Mouse (Mus musculus) ES-Bruce4 (cell line): ENCODE measurements at regions not wholly inside any gene's neighbourhood (a gene's known extent, or its start where the extent isn't known, plus 50 kb on each side); places are given as distances from the start of the nearest gene placed in this dataset.

Experiments
- H3K27ac ChIP-seq: 2 replicates; pipeline ENCODE4 v1.5.1; 2012; ENCODE audit warnings: low read length, inconsistent platforms; ENCODE audit not compliant: insufficient read depth
- H3K27me3 ChIP-seq: 2 replicates; pipeline ENCODE4 v1.6.1; 2012; ENCODE audit warnings: mild to moderate bottlenecking, low read length, inconsistent platforms; ENCODE audit not compliant: control insufficient read depth, poor library complexity, insufficient read depth, severe bottlenecking
- H3K36me3 ChIP-seq: 2 replicates; pipeline ENCODE4 v1.6.1; 2012; ENCODE audit warnings: inconsistent platforms, mild to moderate bottlenecking, low read length, moderate library complexity; ENCODE audit not compliant: control insufficient read depth, poor library complexity, insufficient read depth, severe bottlenecking
- H3K4me1 ChIP-seq: one replicate; pipeline ENCODE4 v1.8.1; 2011; ENCODE audit warnings: low read length; ENCODE audit not compliant: control insufficient read depth, insufficient read depth
- H3K4me3 ChIP-seq: 2 replicates; pipeline ENCODE4 v1.5.1; 2011; ENCODE audit warnings: low read depth, mild to moderate bottlenecking, low read length
- H3K9ac ChIP-seq: 2 replicates; pipeline ENCODE4 v1.6.1; 2012; ENCODE audit warnings: low read depth, mild to moderate bottlenecking, inconsistent platforms; ENCODE audit not compliant: poor library complexity, severe bottlenecking
- H3K9me3 ChIP-seq: replicated peaks from 2 replicates; pipeline ENCODE4 v1.6.1; 2012; ENCODE audit warnings: mild to moderate bottlenecking, low read length, inconsistent platforms; ENCODE audit not compliant: control insufficient read depth, poor library complexity, insufficient read depth, severe bottlenecking
- CTCF ChIP-seq: IDR thresholded peaks from one replicate; pipeline ENCODE4 v1.8.1; 2011; ENCODE audit warnings: low read depth, low read length
- EP300 ChIP-seq: IDR thresholded peaks from 2 replicates; pipeline ENCODE4 v1.6.1; 2011; ENCODE audit warnings: low read depth, low read length; ENCODE audit not compliant: insufficient read depth
- POLR2A ChIP-seq: IDR thresholded peaks from one replicate; pipeline ENCODE4 v1.8.1; 2011; ENCODE audit warnings: low read length; ENCODE audit not compliant: insufficient read depth

DNA sequence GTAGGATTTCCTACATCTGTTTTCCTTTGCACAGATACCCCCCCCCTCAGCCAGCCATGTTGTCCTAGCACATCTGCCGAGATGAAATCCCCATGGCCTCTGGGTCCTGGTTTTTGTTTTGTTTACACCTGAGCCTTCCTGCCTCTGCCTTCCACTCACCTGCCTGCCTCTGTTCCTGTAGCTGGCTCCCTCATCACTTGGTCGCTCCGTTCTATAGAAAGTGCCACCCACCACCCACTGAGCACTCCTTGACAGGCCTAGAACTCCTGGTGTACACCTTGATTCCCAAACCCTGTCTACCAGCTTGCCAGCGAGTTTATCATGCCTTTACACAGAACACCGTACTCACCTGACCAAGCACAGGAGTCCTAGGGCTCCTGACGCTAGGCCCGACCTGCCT, 72.6 kb upstream of the Armc2 start:
- Histone ChIP-seq H3K4me1 (no peaks in the 10 kb centered on the region), H3K27ac (no peak overlapping the region), H3K36me3 (no peaks in the 10 kb centered on the region), H3K4me3 (no peak overlapping the region), H3K9ac (no peak overlapping the region), H3K27me3 (no peaks in the 10 kb centered on the region), H3K9me3 (no peaks in the 10 kb centered on the region)
- TF ChIP-seq POLR2A (no peak), EP300 (no peak), CTCF (no peak)

DNA sequence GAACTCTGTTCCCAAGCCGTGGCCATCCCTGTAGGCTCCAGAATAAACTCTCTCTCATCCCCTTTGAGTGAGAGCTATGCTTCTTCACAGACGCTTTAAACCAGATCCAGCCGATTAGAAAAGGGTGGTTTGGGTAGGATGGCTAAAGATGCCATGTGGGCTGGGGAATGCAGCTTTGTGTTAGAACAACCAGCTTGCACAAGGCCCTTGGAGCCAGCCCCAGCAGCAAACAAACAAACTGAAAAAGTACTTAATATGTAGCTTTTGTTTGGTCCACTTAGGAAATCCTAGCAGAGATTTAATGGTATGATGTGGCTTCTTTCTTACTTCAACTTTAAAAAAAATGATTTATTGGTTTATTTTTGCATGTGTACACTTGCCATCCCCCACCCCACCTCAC, 71.9 kb upstream of the Armc2 start:
- H3K4me3 ChIP-seq, result no peak overlapping the region
- no peaks in the 10 kb centered on the region for H3K4me1 ChIP-seq
- TF ChIP-seq CTCF (no peak), EP300 (no peak), POLR2A (no peak)
- H3K36me3 ChIP-seq, result no peaks in the 10 kb centered on the region
- H3K27ac ChIP-seq, result no peak overlapping the region
- H3K9ac ChIP-seq, result no peak overlapping the region
- no peaks in the 10 kb centered on the region for H3K9me3 ChIP-seq
- H3K27me3 ChIP-seq, result no peaks in the 10 kb centered on the region

DNA sequence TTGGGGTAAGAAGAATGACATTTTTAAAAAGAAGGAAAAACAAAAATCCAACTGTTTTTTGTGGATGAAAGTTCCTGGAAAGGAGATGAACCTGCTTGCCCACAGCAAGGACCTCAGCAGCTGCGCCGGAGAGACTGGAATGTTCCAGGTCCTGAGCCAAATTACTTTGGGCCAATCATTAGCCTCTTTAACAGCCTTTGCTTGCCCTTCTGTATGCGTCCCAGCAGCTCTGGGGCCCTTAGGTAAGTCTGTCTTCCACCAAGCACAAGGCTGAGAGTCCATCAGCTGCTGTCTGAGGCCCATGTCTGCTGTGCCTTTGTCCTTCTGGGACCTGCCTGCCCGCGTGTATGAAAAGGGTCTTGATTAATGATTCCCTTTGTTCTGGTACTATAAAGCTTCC, 71.4 kb upstream of the Armc2 start:
- Histone ChIP-seq H3K27ac (no peak overlapping the region), H3K9ac (no peak overlapping the region), H3K4me3 (no peak overlapping the region), H3K27me3 (no peaks in the 10 kb centered on the region), H3K36me3 (no peaks in the 10 kb centered on the region), H3K9me3 (no peaks in the 10 kb centered on the region), H3K4me1 (no peaks in the 10 kb centered on the region)
- TF ChIP-seq EP300 (no peak), CTCF (no peak), POLR2A (no peak)

DNA sequence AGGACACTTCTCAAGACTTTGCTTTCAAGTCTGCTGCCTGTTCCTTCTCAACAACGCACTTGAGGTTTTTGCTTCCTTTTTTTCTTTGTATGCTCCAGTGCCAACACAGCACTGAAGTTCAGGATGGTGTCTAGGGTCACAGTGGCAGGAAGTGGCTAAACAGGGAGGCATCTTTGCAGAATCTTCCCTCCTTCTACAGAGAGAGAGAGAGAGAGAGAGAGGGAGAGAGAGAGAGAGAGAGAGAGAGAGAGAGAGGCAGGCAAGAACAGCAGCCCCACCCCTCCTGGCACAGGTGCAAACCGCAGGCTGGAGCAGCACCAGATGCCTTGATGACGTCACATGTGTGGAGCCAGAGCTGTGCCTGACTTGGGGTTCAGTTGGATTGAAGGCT, 71.0 kb upstream of the Armc2 start:
- H3K36me3 ChIP-seq, result no peaks in the 10 kb centered on the region
- no peak overlapping the region for H3K4me3 ChIP-seq
- H3K27ac ChIP-seq, result no peak overlapping the region
- no peaks in the 10 kb centered on the region for H3K4me1 ChIP-seq
- H3K9ac ChIP-seq, result no peak overlapping the region
- no peaks in the 10 kb centered on the region for H3K9me3 ChIP-seq
- TF ChIP-seq CTCF (no peak), POLR2A (no peak), EP300 (no peak)
- H3K27me3 ChIP-seq, result no peaks in the 10 kb centered on the region

DNA sequence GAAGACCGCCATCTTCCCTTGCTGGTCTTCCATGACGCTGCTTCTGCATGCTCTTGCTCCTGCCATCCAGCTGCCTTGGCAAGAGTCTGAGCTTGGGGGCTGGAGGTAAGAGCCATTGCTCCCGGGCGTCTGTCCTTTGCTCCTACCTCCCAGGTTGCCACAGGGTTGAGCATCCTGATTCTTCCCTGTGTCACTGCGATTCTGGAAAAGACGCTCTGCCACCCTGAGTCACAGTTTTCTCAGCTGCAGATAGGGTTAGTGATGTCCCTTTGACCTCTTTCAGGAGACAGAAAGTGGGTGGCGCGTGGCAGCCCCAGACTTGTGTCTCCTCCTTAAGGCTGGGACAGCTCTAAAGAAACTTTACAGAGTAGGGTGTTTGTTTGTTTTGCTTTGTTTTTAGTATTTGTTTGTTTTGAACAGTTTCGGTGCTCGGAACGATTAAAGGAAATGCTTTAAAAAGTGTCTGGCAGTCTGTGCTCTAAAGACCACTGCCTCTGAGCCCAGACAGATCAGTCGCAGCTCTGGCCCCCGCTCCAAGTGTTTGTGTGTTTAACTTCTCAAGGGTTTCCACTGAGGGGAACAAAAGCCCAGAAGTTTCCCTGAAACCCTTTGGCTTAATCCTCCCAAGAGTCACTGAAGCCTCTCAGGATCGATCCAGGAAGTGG, 70.5 kb upstream of the Armc2 start:
- Histone ChIP-seq H3K4me3 (no peak overlapping the region), H3K4me1 (no peaks in the 10 kb centered on the region), H3K9me3 (no peaks in the 10 kb centered on the region), H3K27ac (no peak overlapping the region), H3K9ac (no peak overlapping the region), H3K27me3 (no peaks in the 10 kb centered on the region), H3K36me3 (no peaks in the 10 kb centered on the region)
- TF ChIP-seq CTCF (no peak), EP300 (no peak), POLR2A (no peak)

DNA sequence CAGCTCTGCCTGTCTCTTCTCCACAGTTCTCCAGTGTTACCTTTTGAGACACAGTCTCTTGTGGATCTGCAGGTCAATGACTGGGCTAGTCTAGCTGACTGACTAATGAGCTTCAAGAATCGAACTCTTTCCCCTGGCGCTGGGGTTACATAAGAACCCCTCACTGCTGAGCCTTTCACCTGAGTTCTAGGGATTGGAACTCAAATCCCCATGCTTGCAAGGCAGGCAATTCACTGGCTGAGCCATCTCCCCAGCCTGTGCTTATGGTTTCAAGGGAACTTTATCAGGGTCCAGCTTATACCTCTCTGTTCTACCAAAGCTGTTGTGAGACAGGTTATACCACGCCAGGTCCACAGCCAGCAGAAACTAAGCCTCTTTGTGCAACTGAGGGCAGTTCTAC, 69.7 kb upstream of the Armc2 start:
- H3K9me3 ChIP-seq, result no peaks in the 10 kb centered on the region
- TF ChIP-seq EP300 (no peak), CTCF (no peak), POLR2A (no peak)
- no peak overlapping the region for H3K4me3 ChIP-seq
- H3K9ac ChIP-seq, result no peak overlapping the region
- H3K36me3 ChIP-seq, result no peaks in the 10 kb centered on the region
- H3K27ac ChIP-seq, result no peak overlapping the region
- no peaks in the 10 kb centered on the region for H3K27me3 ChIP-seq
- H3K4me1 ChIP-seq, result no peaks in the 10 kb centered on the region
